Mouse (Mus musculus) hindbrain, embryonic 10.5 days (tissue): ENCODE measurements around the gene Prkra. TPM values are rescaled to one million over a fixed set of nuclear protein-coding genes. Genes with fewer than 3 reads are reported as not detected.
A peak's percentile ranks its signal among the peaks of the same experiment; 100 is the strongest.
"Not testable (repeated sequence)": the region's sequence is repeated elsewhere in the genome, so short reads cannot be mapped to it uniquely, and the experiment has no call there.

Source experiments
- DNase-seq: peaks from one replicate; pipeline ENCODE4 v3.0.0-alpha.2; 2017; ENCODE audit warnings: low spot score
- H3K27ac ChIP-seq: fragments of 300-500 bp; sonication (generic); 2 replicates; pipeline ENCODE4 v1.5.1; 2016; ENCODE audit warnings: mild to moderate bottlenecking, moderate library complexity
- H3K27me3 ChIP-seq: fragments of 300-500 bp; sonication (generic); 2 replicates; pipeline ENCODE4 v1.6.1; 2016; ENCODE audit warnings: mild to moderate bottlenecking; ENCODE audit not compliant: poor library complexity, insufficient read depth, severe bottlenecking
- H3K36me3 ChIP-seq: fragments of 300-500 bp; sonication (generic); 2 replicates; pipeline ENCODE4 v1.6.1; 2016; ENCODE audit warnings: mild to moderate bottlenecking, moderate library complexity
- H3K4me1 ChIP-seq: fragments of 300-500 bp; sonication (generic); replicated peaks from 2 replicates; pipeline ENCODE4 v1.6.1; 2016; ENCODE audit warnings: mild to moderate bottlenecking
- H3K4me3 ChIP-seq: fragments of 300-500 bp; sonication (generic); 2 replicates; pipeline ENCODE4 v1.5.1; 2016; ENCODE audit warnings: mild to moderate bottlenecking, moderate library complexity
- H3K9me3 ChIP-seq: fragments of 300-500 bp; sonication (generic); 2 replicates; pipeline ENCODE4 v1.6.1; 2016; ENCODE audit warnings: mild to moderate bottlenecking, moderate library complexity
- WGBS: fragments of 180-500 bp; shearing (Covaris S2); methylation state at CpG from one replicate; pipeline ENCODE4 v1.1.7; 2016; 5-methylcytosine and 5-hydroxymethylcytosine counted together
- polyA plus RNA-seq: library from polyadenylated mRNA; unstranded; fragments of >200 nt; fragmentation: Nextera tagmentation; extraction: Ambion mirVana; gene quantifications from 2 replicates; pipeline ENCODE4 v1.2.1, GENCODE M21; 2016

The Prkra gene
- polyA plus RNA-seq, 1 experiment from 2014 or later, result 96.2 TPM

- peak overlapping the region; percentile 81 for H3K4me3 ChIP-seq
- no peaks in the 10 kb centered on the region for H3K9me3 ChIP-seq
- peaks cover 26% of the 10 kb centered on the region for H3K4me1 ChIP-seq
- 1% methylated on average over 32 of the region's 32 CpGs for WGBS
- no peaks in the 10 kb centered on the region for H3K27me3 ChIP-seq
- no peak for DNase-seq
- peaks cover 21% of the 10 kb centered on the region for H3K36me3 ChIP-seq
- H3K27ac ChIP-seq, result peak overlapping the region; percentile 96
Measured at GRCm38 (mm10) chr2:76647441-76647869, 360 bp downstream of the Prkra start.

GRCm38 (mm10) chr2:76643801-76644200 is 4.0 kb downstream of the Prkra start:
- Histone ChIP-seq H3K36me3 (peaks cover 58% of the 10 kb centered on the region), H3K27me3 (no peaks in the 10 kb centered on the region), H3K4me3 (no peak overlapping the region), H3K4me1 (peaks cover 24% of the 10 kb centered on the region), H3K27ac (no peak overlapping the region), H3K9me3 (no peaks in the 10 kb centered on the region)
- DNase-seq, result no peak

GRCm38 (mm10) chr2:76639637-76640036 is 8.2 kb downstream of the Prkra start:
- no peak for DNase-seq
- no peak overlapping the region for H3K27ac ChIP-seq
- H3K9me3 ChIP-seq, result no peaks in the 10 kb centered on the region
- H3K4me1 ChIP-seq, result no peaks in the 10 kb centered on the region
- H3K4me3 ChIP-seq, result no peak overlapping the region
- no peaks in the 10 kb centered on the region for H3K27me3 ChIP-seq
- H3K36me3 ChIP-seq, result peaks cover 99% of the 10 kb centered on the region
- WGBS, result 92% methylated on average over 2 of the region's 2 CpGs

- Histone ChIP-seq H3K27ac (no peak overlapping the region), H3K36me3 (peaks cover 99% of the 10 kb centered on the region), H3K4me3 (no peak overlapping the region), H3K9me3 (peaks cover 8% of the 10 kb centered on the region), H3K4me1 (no peaks in the 10 kb centered on the region), H3K27me3 (no peaks in the 10 kb centered on the region)
- 92% methylated on average over 4 of the region's 4 CpGs for WGBS
- DNase-seq, result no peak
Measured at GRCm38 (mm10) chr2:76631600-76631999, 16.2 kb downstream of the Prkra start.

GRCm38 (mm10) chr2:76630293-76630692 is 17.5 kb downstream of the Prkra start:
- 94% methylated on average over 12 of the region's 12 CpGs for WGBS
- Histone ChIP-seq H3K27me3 (no peaks in the 10 kb centered on the region), H3K36me3 (peaks cover 99% of the 10 kb centered on the region), H3K9me3 (peaks cover 21% of the 10 kb centered on the region), H3K27ac (no peak overlapping the region), H3K4me3 (no peak overlapping the region), H3K4me1 (no peaks in the 10 kb centered on the region)
- DNase-seq, result no peak

- not testable (repeated sequence) for H3K27ac ChIP-seq, H3K4me1 ChIP-seq, H3K27me3 ChIP-seq, H3K4me3 ChIP-seq, DNase-seq
- peaks cover 54% of the 10 kb centered on the region for H3K36me3 ChIP-seq
- peaks cover 21% of the 10 kb centered on the region for H3K9me3 ChIP-seq
- 90% methylated on average over 2 of the region's 2 CpGs for WGBS
Measured at GRCm38 (mm10) chr2:76622316-76622715, 25.5 kb downstream of the Prkra start.

GRCm38 (mm10) chr2:76621724-76622123 is 26.1 kb downstream of the Prkra start:
- Histone ChIP-seq H3K27ac (no peak overlapping the region), H3K36me3 (peaks cover 48% of the 10 kb centered on the region), H3K4me3 (no peak overlapping the region), H3K4me1 (no peaks in the 10 kb centered on the region), H3K9me3 (peaks cover 15% of the 10 kb centered on the region), H3K27me3 (no peaks in the 10 kb centered on the region)
- DNase-seq, result peak; percentile 3
- 66% methylated on average over 1 of the region's 1 CpGs for WGBS

- H3K36me3 ChIP-seq, result peaks cover 33% of the 10 kb centered on the region
- H3K4me3 ChIP-seq, result no peak overlapping the region
- no peaks in the 10 kb centered on the region for H3K9me3 ChIP-seq
- H3K27me3 ChIP-seq, result no peaks in the 10 kb centered on the region
- H3K27ac ChIP-seq, result no peak overlapping the region
- WGBS, result 90% methylated on average over 5 of the region's 5 CpGs
- no peaks in the 10 kb centered on the region for H3K4me1 ChIP-seq
- no peak for DNase-seq
Measured at GRCm38 (mm10) chr2:76620188-76620587, 27.6 kb downstream of the Prkra start.

- peak; percentile 8 for DNase-seq
- Histone ChIP-seq H3K27ac (no peak overlapping the region), H3K9me3 (no peaks in the 10 kb centered on the region), H3K4me3 (no peak overlapping the region), H3K36me3 (peaks cover 13% of the 10 kb centered on the region), H3K27me3 (no peaks in the 10 kb centered on the region), H3K4me1 (no peaks in the 10 kb centered on the region)
- WGBS, result 59% methylated on average over 1 of the region's 1 CpGs
Measured at GRCm38 (mm10) chr2:76618078-76618477, 29.7 kb downstream of the Prkra start.

- 85% methylated on average over 3 of the region's 3 CpGs for WGBS
- no peaks in the 10 kb centered on the region for H3K4me1 ChIP-seq
- no peak overlapping the region for H3K4me3 ChIP-seq
- H3K36me3 ChIP-seq, result no peaks in the 10 kb centered on the region
- no peak for DNase-seq
- H3K9me3 ChIP-seq, result no peaks in the 10 kb centered on the region
- H3K27me3 ChIP-seq, result no peaks in the 10 kb centered on the region
- H3K27ac ChIP-seq, result no peak overlapping the region
Measured at GRCm38 (mm10) chr2:76611996-76612395, 35.8 kb downstream of the Prkra start.

- WGBS, result 90% methylated on average over 10 of the region's 10 CpGs
Measured at GRCm38 (mm10) chr2:76610326-76611104, 37.3 kb downstream of the Prkra start.

GRCm38 (mm10) chr2:76606704-76607103 is 41.1 kb downstream of the Prkra start:
- Histone ChIP-seq H3K9me3 (no peaks in the 10 kb centered on the region), H3K4me3 (no peak overlapping the region), H3K4me1 (no peaks in the 10 kb centered on the region), H3K36me3 (no peaks in the 10 kb centered on the region), H3K27ac (no peak overlapping the region), H3K27me3 (no peaks in the 10 kb centered on the region)
- 88% methylated on average over 3 of the region's 3 CpGs for WGBS
- DNase-seq, result no peak

More at GRCm38 (mm10) chr2:76610326-76611104, 37.3 kb downstream of the Prkra start:
- Histone ChIP-seq H3K27ac (no peak overlapping the region), H3K36me3 (no peaks in the 10 kb centered on the region), H3K9me3 (no peaks in the 10 kb centered on the region), H3K27me3 (no peaks in the 10 kb centered on the region), H3K4me3 (no peak overlapping the region), H3K4me1 (no peaks in the 10 kb centered on the region)
- no peak for DNase-seq

GRCm38 (mm10) chr2:76602256-76602655 is 45.6 kb downstream of the Prkra start:
- DNase-seq, result no peak
- no peaks in the 10 kb centered on the region for H3K9me3 ChIP-seq
- H3K4me1 ChIP-seq, result no peaks in the 10 kb centered on the region
- H3K27me3 ChIP-seq, result no peaks in the 10 kb centered on the region
- 98% methylated on average over 1 of the region's 1 CpGs for WGBS
- no peak overlapping the region for H3K4me3 ChIP-seq
- no peaks in the 10 kb centered on the region for H3K36me3 ChIP-seq
- H3K27ac ChIP-seq, result no peak overlapping the region
